Mouse (Mus musculus) gastrocnemius, postnatal 10 days (tissue): ENCODE data around the gene Kmt5a. TPM values are rescaled to one million over a fixed set of nuclear protein-coding genes. Genes with fewer than 3 reads are reported as not detected.
"Not testable (repeated sequence)": the region's sequence is repeated elsewhere in the genome, so short reads cannot be mapped to it uniquely, and the experiment has no call there.

Experiments
- DNase-seq: peaks from one replicate; pipeline ENCODE4 v3.0.0; 2021; ENCODE audit warnings: mixed read lengths
- total RNA-seq, 2 experiments: library from RNA; stranded (reverse); gene quantifications; 2 replicates each; pipeline ENCODE4 v1.2.3; 2021

Gene Kmt5a
- total RNA-seq, 2 experiments from 2014 or later = 37.2 to 43.6 TPM

DNA sequence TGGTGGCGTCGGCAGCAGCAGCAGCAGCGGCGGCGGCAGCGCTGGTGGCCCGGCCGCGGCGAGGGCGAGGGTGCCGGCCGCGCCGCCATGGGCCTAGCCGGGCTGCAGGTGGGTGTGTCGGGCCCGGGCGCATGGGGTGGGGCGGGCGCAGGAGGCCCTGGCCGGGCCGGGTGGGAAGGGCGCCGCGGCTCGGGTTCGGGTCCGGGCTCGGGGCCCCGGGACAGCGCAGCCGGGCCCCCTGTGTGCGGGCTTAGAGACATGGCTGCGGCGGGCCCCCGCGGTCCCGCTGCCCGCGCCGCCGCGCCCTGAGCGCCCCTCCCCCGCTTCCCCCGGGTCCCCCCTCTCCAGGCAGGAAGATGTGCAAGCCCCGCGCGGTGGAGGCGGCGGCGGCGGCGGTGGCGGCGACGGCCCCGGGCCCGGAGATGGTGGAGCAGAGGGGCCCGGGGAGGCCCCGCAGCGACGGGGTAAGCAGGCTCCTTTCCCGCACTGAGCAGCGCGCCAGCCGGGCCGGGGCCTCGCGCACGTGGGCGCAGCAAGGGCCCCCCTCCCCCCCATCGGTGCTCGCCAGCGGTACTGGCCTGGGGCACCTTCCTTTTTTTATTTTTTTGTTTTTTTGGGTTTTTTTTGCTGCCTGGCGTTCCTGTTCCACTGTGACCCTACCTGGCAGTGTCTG is 6.0 kb downstream of the Kmt5a start:
- peak; percentile 54 for DNase-seq

DNA sequence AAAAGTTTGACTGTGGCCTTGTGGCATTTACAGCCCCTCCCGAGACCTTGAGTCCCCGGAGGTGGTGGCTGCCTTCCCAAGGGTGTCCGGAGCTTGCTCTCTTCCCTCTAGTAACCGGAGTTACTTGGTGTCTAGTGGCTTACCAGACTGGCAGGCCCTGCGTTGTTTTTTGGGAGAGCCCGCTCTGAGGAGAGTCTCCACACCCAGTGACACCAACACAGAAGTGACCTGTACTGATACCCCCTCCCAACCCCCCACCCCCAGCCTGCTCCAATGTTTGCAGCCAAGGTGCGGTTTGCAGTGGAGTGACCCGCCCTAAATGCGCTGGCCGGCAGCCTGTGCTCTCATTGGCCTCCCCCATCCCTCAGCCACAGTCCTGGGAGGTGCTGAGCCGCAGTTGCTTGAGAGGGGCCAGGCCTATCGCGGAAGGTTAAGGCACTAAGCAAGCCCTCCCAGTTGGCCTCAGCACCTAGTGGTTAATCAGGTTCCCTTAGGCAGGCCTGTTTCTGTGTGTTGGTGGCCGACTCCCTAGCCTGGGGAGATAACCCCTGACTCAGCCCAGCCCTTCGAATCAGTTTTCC is 6.7 kb downstream of the Kmt5a start:
- peak; percentile 59 for DNase-seq

DNA sequence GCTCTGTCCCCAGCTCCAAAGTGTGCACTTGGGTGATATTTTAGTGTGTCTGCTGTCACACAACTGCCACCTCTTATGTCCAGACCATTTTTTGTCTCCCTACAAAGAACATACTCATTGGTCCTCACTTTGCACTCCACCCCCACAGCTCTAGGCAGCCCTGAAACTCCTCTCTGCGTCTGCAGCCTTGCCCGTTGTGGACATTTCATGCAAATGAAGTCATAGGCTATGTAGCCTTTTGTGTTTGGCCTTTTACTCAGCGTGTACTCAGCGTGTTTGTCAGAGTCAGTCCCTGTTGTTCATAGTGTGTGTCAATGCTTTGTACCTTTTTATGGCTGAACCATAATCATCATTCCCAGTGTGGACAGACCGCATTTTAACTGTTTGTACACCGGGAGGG is 9.8 kb downstream of the Kmt5a start:
- DNase-seq = no peak

DNA sequence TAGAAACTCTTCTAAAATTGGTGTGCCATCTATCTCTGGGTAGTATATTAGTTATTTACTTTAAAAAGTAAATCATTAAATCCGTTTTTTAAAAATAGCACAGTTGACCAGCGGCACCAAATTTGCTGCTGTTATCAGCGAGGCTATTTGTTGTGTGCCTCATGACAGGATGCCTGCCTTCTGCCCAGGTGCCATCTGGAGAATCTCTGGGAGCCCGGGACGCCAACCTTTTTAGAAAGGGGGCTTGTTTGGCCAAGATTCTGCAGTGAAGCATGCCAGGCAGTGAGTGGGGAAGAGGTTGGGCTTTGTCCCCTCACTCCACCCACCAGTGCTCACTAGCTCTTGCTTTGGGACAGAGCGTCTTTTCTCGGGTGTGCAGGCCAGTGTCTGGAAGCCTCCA is 10.3 kb downstream of the Kmt5a start:
- DNase-seq = no peak

DNA sequence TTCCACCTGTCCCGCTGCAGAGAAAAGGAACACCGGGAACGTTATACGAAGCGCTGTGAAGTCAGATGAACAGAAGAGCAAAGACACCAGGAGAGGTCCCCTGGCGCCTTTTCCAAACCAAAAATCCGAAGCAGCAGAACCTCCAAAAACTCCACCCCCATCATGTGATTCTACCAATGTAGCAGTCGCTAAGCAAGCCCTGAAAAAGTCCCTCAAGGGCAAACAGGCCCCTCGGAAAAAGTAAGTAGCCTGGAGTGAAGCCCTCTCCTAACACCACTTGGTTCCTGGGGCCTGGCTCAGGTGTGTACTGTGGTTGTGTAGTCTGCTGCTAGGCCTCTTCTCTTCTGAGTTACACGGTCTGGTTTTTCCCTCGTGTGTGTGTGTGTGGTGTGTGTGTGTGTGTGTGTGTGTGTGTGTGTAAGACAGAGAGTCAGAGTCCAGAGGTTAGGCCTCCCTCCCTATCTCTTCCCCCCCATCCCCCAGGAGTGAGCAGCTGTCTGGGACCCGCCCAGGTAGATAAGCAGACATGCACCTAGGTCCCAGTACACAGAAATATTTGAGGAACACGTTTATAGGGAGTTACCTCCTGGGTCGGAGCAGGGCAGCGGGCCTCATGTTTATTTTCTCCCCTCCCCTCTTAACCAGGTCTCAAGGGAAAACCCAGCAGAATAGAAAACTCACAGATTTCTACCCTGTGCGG is 11.1 kb downstream of the Kmt5a start:
- no peak for DNase-seq

DNA sequence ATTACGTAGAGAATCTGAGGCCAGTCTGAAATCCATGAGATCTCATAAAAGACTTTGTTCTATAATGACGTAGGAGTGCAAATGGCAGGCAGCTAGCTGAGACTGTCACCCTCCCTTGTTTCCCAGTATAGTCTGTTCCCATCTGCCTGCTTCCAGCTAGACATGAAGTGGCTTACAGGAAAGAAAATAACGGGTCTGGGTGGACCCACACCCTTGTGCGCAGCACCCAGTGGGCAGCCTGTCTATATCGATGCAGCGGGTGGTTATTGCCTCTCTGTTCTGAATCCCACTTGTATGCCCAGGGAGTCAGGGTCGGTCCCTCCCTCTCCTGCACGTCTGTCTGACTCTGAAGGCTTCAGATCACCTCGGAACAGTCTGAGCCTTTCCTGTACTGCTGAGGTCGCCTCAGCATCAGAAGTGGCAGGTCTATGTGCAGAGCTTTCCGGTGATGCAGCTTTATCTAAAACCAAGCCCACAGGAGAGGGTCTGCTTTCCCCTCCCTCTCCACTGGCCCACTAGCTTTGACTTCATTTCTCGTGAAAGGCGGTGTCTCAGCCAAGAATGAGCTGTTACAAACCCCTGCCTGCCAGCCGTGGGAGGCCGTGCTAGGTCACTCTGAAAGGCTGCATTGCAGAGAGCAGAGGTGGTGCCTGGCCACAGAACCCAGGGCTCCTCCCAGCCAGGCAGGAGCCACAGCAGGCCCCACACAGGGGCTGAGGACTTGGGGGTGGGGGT is 12.9 kb downstream of the Kmt5a start:
- DNase-seq = no peak

DNA sequence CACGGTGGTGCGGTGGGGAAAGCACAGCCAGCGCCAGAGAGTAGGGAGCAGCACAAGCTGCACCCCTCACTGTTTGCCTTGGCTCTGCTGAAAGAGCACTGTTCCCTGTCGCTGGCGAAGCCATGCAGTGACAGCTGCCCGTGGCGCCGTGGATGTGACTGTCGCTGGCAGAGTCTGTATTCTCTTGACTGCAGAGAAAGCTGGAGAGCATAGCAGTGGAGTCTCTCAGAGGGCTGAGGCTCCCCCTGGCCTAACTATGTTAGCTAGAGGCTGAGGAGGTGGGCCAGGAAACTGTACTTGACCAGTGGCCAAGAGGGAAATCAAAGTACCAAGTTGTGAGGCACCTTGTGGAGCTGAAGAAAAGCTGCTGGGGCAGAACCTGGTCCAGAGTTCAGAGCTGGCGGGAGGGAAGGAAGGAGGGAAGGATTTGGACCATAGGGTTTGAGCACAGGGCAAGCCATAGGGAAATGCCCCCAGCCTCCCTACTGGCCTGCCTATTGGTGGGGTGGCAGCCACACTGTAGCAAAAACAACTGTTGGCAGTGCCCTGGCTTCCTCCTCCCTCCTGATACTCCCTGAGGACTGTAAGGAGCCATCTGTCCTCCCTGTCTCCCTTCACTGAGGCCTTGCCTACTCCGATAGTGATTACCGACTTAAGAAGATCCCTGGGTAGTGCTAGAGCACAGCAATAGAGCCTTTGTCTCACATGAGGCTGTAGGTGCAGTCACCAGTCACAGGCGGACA is 13.8 kb downstream of the Kmt5a start:
- no peak for DNase-seq

DNA sequence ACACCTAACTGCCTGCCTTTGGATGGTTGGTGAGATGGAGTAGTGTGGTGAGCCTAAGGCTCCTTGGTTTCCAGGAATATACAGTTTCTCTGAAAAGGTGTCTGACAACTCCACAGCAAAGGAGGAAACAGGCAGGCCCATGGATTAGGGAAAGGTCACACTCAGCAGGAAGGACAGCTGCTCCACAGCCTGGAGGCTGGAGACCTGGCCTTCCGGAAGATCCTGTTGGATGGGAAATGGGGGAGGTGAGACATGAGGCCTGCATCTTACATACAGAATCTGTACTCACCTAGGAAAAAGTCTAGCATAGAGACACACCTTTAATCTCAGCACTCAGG is 14.3 kb downstream of the Kmt5a start:
- no peak for DNase-seq

DNA sequence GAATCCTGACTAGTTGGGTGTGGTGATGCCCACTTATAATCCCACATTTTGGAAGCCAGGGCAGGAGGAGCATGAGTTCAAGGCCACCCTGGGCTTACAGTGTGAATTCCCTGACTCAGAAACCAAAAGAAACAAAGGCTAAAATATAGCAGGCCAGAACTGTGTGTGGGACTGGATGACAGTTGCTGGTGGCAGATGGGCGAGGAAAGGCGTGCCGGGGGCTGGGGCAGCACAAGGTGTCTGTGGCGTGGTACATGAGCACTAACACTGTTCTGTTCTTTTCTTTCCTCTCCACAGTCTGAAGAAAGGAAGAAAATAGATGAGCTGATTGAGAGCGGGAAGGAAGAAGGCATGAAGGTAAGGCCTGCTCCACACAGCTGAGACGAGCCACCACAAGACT is 17.0 kb downstream of the Kmt5a start:
- no peak for DNase-seq

DNA sequence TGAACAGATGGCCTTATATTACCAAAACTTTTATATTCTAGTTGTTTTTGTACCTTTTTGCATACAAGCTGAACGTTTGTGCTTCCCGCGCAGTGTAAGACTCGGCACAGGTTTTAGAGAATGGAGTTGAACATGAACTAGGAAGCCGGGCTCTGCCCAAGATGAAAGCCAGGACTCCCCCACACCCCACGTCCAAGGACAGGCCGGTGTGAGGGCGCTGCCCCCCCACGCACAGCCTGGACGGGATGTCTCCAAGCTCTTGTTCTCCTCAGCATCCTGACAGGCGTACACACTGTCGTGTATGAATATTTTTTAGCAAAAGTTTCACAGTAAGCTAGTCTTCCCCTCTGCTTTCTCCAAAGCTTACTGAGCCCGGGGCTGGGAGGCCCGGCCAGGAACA is 21.2 kb downstream of the Kmt5a start:
- not testable (repeated sequence) for DNase-seq

DNA sequence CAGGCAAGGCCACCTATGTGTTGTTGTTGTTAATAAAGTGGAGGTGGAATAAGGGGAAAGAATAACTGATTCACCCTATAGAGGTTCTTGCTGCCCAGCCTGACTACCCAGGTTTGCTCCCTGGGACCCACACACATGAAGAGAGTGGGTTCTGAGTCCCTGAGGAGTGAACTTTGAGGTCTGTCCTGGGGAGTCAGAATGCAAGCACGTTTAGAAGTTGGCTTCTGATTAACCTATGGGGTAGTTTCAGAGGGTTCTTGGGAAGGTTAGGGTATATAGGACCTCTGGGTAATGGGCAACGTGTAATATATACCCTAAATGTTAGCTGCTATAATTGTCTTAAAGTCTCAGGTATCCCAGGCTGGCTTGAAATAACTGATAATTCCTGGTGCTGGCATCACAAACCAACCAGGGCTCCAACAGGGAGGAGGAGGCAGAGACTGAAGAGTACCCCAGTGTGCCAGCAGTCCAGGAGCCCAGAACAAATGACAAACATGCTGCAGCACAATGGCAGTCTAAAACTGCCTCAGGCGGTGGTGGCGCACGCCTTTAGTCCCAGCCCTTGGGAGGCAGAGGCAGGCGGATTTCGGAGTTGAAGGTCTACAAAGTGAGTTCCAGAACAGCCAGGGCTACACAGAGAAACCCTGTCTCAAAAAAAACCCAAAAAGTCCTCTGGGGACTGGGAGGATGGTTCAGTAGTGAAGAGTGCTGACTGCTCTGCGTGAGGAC is 22.7 kb downstream of the Kmt5a start:
- no peak for DNase-seq

DNA sequence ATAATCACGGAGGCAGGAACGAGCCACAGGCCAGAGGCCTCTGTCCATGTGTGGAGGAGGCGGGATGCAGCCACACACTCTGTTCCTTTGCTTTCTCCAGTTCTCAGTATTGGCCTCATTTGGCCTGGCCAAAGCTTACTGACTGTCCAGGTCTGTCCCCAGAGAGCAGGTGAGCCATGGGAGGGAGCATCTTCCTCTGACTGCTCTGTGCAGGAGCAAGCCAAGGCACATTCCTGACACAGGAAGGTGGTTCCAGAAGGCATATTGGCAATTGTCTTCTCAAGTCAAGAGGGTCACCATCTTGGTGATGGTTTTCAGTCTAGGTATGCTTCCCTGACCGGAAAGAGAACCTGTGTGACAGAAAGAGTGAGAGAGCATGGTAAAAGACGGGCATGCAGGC is 23.7 kb downstream of the Kmt5a start:
- no peak for DNase-seq

DNA sequence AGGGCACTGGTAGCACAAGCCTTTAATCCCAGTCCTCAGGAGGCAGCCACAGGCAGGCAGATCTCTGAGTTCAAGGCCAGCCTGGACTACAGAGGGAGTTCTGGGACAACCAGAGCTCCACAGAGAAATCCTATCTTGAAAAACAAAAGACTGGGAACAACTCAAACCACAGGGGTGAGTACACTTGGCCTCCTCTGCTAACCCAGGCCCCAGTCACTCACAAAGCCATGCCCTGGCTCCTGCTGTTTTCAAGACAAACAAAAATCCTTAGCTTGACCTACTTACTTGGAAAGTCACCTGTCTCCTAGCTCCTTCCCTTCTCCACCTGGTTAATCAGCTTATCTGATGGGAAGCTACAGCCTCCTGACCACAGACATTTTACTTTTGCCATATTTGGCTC is 25.2 kb downstream of the Kmt5a start:
- DNase-seq = no peak

DNA sequence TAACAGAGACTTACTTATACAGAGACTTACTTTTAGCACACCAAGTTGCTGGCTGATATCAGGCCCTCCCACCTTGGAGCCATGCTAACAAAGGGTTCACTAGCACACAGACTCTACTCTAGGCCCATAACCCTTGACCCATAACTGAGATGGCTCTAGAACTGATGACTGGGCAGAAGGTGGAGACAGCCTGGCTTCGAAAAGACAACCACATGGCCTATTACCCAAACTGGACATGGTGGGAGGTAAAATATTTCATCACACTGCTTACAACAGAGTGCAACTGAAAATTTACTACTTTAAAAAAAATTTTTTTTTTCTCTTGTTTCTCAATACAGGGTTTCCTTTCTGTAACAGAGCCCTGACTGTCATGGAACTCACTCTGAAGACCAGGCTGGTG is 28.0 kb downstream of the Kmt5a start:
- no peak for DNase-seq

DNA sequence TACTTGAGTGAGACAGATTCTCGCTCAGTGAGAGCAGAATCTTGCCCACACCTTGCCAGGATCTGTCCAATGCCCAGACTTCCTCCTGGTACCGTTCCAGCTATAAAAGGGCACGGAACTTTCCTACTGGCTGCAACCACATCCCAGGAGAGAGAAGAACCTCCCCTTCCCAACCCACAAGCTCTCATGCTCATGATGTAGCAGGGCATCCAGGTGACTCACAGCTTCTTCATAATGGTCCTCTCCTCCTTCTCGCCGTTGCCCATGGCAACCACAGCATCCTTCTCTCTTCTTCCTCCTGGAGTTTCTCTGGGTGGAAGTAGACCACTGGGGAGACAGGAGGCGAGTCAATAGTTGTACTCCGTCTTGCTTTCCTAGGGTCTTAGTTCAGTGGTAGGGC is 28.6 kb downstream of the Kmt5a start:
- no peak for DNase-seq

DNA sequence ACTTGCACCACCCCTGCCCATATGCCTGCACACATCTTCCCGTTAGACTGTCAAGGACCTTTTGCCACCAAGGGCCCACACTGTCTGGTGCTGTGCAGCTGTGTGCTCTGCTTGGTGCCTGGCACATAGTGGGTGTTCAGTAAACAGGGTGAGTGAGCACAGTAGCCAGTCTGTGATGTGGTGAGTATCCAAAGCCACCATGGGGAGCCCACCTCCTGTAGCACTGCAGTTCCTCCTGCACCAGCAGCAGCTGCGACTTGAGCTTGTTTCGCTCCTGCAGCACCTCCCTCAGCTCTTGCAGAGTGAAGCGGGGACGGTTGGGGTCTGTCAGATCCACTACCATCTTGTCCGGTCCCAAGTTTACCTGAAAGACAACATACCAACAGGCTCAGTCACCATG is 29.8 kb downstream of the Kmt5a start:
- no peak for DNase-seq

DNA sequence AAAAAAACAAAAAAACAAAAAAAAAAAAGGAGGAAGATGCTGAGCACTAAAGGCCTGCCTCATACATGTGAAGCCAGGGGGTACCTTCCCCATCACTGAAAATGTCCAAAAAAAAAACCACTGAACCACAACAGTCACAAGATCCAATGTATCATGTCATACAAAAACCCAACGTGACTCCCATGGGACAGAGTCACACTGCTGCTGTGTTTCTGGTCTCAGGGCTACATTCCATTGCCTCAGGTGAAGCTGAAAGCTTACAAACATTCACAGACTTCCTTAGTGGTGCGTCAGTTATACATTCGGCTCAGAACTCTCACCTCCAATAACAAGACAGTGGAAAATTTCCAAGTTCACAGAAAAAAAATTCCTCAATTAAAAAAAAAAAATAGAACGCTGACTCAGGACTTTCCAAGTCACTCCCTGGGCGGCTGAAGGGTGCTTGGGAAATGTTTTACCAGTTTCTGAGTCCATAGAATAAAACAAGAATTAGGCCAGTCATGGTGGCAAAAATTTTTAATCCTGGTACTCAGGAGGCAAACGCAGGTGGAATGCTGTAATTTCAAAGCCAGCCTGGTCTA is 31.0 kb downstream of the Kmt5a start:
- DNase-seq = no peak

DNA sequence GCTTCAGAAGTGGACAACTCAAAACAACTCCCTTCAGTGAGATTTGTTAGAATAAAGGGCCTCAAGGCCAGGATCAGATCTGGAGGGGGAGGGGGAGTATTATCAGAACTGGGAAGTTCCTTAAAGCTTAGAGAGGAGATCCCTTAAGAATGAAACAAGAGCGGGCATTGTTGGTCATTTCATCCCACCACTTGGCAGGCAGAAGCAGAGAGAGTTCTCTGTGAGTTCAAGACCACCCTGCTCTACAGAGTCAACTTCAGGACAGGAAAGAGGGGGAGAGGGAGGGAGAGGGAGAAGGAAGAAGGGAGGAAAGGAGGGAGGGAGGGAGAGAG is 39.1 kb downstream of the Kmt5a start:
- DNase-seq = no peak

DNA sequence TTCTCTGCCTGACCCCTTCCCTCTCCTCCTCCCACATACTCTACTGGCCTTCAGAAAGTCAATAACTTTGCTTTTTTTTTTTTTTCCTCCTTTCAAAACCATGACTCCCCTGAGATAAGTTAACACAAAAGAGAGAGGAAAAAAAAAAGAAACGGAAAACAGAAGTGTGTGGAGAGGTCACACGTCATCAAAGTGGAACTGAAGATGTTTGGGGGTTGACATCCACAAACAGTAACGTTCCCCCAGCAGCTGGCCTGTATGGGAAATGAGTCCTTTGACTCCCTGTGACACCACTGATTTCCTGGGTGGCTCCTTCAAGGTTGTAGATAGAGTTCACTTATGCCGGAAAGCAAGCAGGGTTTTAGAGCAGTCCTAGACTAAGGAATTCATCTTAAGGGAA is 40.4 kb downstream of the Kmt5a start:
- no peak for DNase-seq

DNA sequence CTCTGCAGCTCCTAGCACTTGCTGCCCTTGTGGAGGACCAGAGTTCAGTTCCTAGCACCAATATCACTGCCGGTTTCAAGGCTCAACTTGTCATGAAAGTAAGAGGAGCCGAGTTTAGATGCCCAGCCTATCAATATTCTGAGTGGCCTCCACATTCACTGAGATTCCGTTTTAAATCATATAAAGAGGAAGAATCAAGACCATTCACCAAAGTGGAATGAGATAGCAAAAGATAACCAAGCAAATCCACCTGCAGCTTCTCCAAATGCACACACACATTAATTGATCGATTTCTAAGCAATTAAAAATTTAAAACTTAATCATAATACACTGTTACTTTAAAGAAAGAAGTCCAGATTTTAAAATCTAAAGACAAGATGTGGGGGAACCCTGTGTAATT is 42.0 kb downstream of the Kmt5a start:
- DNase-seq = no peak

DNA sequence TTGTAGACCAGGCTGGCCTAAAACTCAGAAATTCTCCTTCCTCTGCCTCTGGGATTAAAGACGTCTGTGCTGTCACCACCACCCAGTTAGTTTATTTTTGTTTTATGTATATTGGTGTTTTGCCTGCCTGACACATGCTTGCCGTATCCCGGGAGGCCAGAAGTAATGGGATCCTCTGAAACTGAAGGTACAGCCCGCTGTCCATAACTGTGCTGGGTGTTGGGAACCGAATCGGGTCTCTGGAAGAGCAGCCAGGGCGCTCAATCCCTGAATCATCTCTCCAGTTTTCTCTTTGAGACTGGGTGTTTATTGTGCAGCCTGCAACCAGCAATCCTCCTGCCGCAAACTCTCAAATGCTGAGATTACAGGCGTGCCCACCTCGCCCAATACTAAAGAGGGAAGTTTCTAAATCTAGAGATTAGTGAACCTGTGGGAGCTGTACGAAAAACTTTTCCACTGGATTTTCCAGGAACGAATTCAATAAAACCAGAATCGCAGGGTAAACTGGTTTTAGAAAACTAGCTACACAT is 42.8 kb downstream of the Kmt5a start:
- DNase-seq = no peak
